Mouse (Mus musculus) testis, adult 2 months (tissue): ENCODE data around the gene 9430015G10Rik. TPM values are rescaled to one million over a fixed set of nuclear protein-coding genes. Genes with fewer than 3 reads are reported as not detected.

Source experiments
- H3K27ac ChIP-seq: fragments of 200-500 bp; 2 replicates; pipeline ENCODE4 v1.5.1; 2012; ENCODE audit warnings: low read depth, low read length; ENCODE audit not compliant: control insufficient read depth, insufficient read depth
- H3K27me3 ChIP-seq: fragments of 200-500 bp; 2 replicates; pipeline ENCODE4 v1.6.1; 2012; ENCODE audit warnings: mild to moderate bottlenecking, low read length, moderate library complexity; ENCODE audit not compliant: control insufficient read depth, insufficient read depth
- H3K36me3 ChIP-seq: fragments of 200-500 bp; 2 replicates; pipeline ENCODE4 v1.6.1; 2012; ENCODE audit warnings: mild to moderate bottlenecking, low read length; ENCODE audit not compliant: control insufficient read depth, insufficient read depth
- H3K4me1 ChIP-seq: fragments of 200-500 bp; 2 replicates; pipeline ENCODE4 v1.6.1; 2012; ENCODE audit warnings: low read length; ENCODE audit not compliant: control insufficient read depth, insufficient read depth
- H3K4me3 ChIP-seq: fragments of 200-500 bp; 2 replicates; pipeline ENCODE4 v1.5.1; 2012; ENCODE audit warnings: low read depth, mild to moderate bottlenecking, low read length, moderate library complexity, mixed read lengths; ENCODE audit not compliant: control insufficient read depth
- CTCF ChIP-seq: fragments of 200-500 bp; IDR thresholded peaks from 2 replicates; pipeline ENCODE4 v1.5.1; 2012; ENCODE audit warnings: low read depth, mild to moderate bottlenecking, inconsistent platforms, low read length, moderate library complexity; ENCODE audit not compliant: control insufficient read depth, insufficient read depth, insufficient replicate concordance
- POLR2A ChIP-seq: fragments of 200-500 bp; IDR thresholded peaks from 2 replicates; pipeline ENCODE4 v1.6.1; 2012; ENCODE audit warnings: low read depth, mild to moderate bottlenecking, inconsistent platforms, low read length, moderate library complexity; ENCODE audit not compliant: control insufficient read depth
- polyA plus RNA-seq: library from polyadenylated mRNA; depleted of rRNA; stranded (reverse); fragments of >200 nt; gene quantifications from 2 replicates; pipeline ENCODE4 v1.2.3, GENCODE M21; 2012; rRNA removed

Gene 9430015G10Rik
- 104 and 121 TPM in 2 replicates for polyA plus RNA-seq

DNA sequence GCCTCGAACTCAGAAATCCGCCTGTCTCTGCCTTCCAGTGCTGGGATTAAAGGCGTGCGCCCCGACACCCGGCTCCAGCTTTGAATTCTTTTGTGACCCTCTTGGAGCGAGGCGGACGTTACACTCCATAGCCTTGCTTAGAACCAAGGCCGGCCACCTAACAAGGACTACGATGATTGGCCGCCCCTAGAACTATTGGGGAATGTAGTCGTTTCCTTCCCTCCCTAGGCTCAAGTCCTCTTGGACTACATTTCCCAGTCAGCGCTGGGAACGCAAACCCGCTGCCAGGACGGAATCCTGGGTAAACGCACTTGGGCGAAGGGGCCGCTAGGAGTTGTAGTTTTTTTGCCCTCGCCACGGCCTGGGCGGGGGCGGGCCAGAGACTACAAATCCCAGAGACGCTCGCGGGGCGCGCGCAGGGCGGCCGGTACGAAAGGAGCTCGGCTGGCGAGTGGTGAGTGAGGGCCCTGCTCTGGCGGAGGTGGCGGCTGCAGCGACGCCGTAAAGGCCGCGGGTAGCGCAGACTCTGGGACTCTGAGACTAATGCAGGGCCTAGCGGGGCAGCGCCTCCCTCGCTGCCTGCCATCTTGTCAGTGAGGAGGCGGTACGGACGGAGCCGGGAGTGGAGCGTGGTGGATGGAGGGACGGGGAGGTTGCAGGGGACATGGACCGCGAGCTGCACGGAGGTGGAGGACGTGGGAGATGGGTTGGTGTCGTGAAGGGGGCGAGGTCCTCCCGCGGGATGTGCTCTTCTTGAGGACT lies at the start of gene 9430015G10Rik:
9430015G10Rik (plus strand) TSS at position 413 of the 762 bp plus-strand sequence.
- Histone ChIP-seq H3K36me3 (no peaks in the 10 kb centered on the region), H3K27ac (peak within 1 kb of the TSS; percentile 94), H3K4me1 (peaks cover 2% of the 10 kb centered on the region), H3K27me3 (no peaks in the 10 kb centered on the region), H3K4me3 (peak within 1 kb of the TSS; percentile 94)
- TF ChIP-seq POLR2A (peak; percentile 75), CTCF (no peak)

- H3K4me3 ChIP-seq, result peak overlapping the region; percentile 62
- H3K27me3 ChIP-seq, result no peaks in the 10 kb centered on the region
- no peaks in the 10 kb centered on the region for H3K4me1 ChIP-seq
- H3K27ac ChIP-seq, result peak overlapping the region; percentile 16; the same call in 1 of the 2 replicates
- H3K36me3 ChIP-seq, result no peaks in the 10 kb centered on the region
- TF ChIP-seq CTCF (no peak), POLR2A (peak; percentile 41; the same call in 1 of the 2 replicates)
Measured at GRCm38 (mm10) chr4:156063861-156064509, 45.8 kb upstream of the 9430015G10Rik start.

DNA sequence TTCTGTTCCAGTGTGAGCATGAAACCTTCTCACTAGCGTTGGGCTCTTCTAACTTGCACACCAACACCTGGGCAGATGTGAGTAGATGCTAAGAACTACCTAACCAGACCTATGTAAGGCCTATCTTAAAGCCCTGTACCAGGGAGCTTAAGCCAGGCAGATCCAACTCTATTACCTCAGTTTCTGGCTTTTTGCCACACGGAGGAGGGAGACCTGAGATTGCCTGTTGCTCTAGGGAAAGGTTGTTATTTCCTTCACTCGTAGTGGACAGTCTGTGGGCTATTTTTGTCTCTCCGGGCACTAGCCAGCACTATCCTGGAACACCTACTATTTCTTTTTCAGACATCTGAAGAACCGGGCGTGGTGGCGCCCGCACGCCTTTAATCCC lies 45.3 kb upstream of the 9430015G10Rik start:
- no peaks in the 10 kb centered on the region for H3K27me3 ChIP-seq
- H3K4me3 ChIP-seq, result peak overlapping the region; percentile 62
- TF ChIP-seq CTCF (no peak), POLR2A (no peak)
- no peak overlapping the region for H3K27ac ChIP-seq
- H3K36me3 ChIP-seq, result no peaks in the 10 kb centered on the region
- no peaks in the 10 kb centered on the region for H3K4me1 ChIP-seq

DNA sequence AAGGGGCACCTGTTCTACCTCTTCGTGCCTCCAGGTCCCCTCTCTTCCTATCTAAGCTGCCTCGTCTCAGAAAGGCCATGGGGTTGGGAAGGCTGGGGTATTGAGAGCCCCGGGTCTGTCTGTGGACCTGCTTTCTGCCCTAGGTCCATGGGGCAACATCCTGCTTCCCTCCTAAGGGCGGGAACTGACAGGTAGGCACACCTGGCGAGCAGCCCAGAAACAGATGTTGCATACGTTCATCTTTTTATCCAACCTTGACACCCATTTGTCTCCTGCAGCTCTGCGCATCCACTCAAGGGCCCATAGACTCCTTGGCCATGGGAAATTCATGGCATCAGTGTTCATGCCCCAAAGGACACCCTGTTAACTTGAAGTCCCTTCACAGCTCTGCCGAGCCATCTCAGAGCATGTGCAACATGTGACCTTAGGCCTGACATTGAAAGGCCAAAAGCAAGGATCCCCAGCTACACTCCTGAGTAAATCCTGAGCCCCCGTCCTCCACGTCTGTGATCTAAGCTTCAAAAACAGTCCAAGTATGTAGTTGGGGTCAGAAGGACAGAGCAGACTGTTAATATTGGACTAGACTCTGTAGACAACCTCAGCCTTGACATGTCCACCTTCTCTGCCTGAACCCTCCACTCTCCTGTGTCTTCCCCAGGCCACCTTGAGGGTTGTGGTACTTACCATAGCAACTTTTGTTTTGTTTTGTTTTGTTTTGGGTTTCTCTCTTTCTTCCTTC lies 44.5 kb upstream of the 9430015G10Rik start:
- Histone ChIP-seq H3K4me3 (peak overlapping the region; percentile 62), H3K4me1 (no peaks in the 10 kb centered on the region), H3K27ac (no peak overlapping the region), H3K27me3 (no peaks in the 10 kb centered on the region), H3K36me3 (no peaks in the 10 kb centered on the region)
- TF ChIP-seq POLR2A (no peak), CTCF (no peak)

DNA sequence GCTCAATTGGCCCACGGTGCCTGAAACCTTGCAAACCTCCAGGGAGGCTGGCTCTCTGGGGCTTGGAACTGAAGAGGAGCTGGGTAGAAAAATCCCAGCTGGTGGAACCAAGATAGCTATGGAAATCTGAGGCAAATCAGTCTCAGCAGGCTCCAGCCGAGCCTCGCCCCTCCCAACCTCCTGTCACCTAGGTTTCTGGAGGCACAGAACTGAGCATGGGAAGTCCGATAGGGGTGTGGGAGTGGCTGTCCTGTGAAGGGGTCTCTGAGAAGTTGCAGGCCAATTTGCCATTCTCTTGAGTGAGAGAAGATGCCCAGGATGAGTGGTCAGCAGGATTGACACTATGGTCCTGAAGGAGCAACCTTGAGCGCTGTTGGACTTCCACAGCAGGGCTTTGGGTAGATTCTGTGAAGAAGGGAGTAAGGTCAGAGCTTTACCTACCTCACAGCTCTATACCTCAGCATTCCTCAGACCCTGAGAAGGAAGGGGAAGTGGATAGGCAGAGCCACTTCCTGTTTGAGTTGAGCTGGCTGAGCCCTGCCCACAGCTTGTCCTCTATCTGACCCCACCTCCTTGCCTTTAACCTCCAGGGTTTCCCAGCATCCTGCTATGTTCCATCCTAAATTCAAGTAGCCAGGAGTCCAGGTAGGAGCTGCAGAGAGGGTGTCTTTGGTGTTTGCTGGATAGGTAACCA lies 42.4 kb upstream of the 9430015G10Rik start:
- H3K27ac ChIP-seq, result no peak overlapping the region
- no peak overlapping the region for H3K4me3 ChIP-seq
- no peaks in the 10 kb centered on the region for H3K36me3 ChIP-seq
- no peak for TF ChIP-seq POLR2A
- TF ChIP-seq CTCF, result no peak
- H3K4me1 ChIP-seq, result no peaks in the 10 kb centered on the region
- no peaks in the 10 kb centered on the region for H3K27me3 ChIP-seq

GRCm38 (mm10) chr4:156069701-156070100 lies 40.1 kb upstream of the 9430015G10Rik start:
- H3K4me3 ChIP-seq, result no peak overlapping the region
- no peak overlapping the region for H3K27ac ChIP-seq
- H3K4me1 ChIP-seq, result no peaks in the 10 kb centered on the region
- no peaks in the 10 kb centered on the region for H3K27me3 ChIP-seq
- TF ChIP-seq CTCF (no peak), POLR2A (no peak)
- H3K36me3 ChIP-seq, result no peaks in the 10 kb centered on the region

DNA sequence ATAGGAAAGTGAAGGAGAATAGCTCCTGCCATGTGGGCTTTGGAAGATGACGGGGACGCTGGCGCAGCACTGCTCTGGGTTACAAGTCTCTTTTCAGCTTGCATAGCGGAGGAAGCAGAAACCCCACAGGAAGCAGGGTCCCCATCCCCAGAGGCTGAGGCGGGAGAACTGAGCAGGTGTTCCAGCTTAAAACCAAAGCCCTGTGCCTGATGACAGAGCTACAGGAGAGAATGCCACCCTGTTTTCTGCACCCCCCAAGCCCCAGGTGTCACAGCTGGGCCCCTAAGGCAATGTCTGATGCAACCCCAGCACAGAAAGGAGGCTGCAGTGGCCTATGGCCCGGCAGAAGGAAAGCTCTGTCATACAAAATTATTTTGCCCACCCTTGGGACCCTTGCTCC lies 39.5 kb upstream of the 9430015G10Rik start:
- no peaks in the 10 kb centered on the region for H3K27me3 ChIP-seq
- no peak for TF ChIP-seq POLR2A
- no peak for TF ChIP-seq CTCF
- H3K36me3 ChIP-seq, result no peaks in the 10 kb centered on the region
- H3K27ac ChIP-seq, result no peak overlapping the region
- no peak overlapping the region for H3K4me3 ChIP-seq
- H3K4me1 ChIP-seq, result no peaks in the 10 kb centered on the region
